Mouse (Mus musculus) heart, adult 2 months (tissue): ENCODE measurements around the gene Dock2.

Source experiments
- CTCF ChIP-seq: fragments of 200-600 bp; IDR thresholded peaks from 2 replicates; pipeline ENCODE4 v1.8.1; 2022; ENCODE audit warnings: antibody characterized with exemption, mild to moderate bottlenecking, moderate library complexity
- EP300 ChIP-seq: fragments of 200-500 bp; IDR thresholded peaks from 2 replicates; pipeline ENCODE4 v1.6.1; 2011; ENCODE audit warnings: low read depth, low read length, control low read depth; ENCODE audit not compliant: insufficient read depth
- POLR2A ChIP-seq: fragments of 200-500 bp; IDR thresholded peaks from 2 replicates; pipeline ENCODE4 v1.6.1; 2011; ENCODE audit warnings: mild to moderate bottlenecking, low read depth, low read length, control low read depth; ENCODE audit not compliant: insufficient read depth

GRCm38 (mm10) chr11:34319282-34319681 lies 464.4 kb downstream of the Dock2 start:
- TF ChIP-seq POLR2A: no peak
- TF ChIP-seq CTCF: no peak
- no peak for TF ChIP-seq EP300
